Mouse (Mus musculus) MEL (cell line): ENCODE data around the gene Ercc6l2. TPM values are rescaled to one million over a fixed set of nuclear protein-coding genes. Genes with fewer than 3 reads are reported as not detected.

Experiments used
- DNase-seq: peaks from one replicate; pipeline ENCODE4 v3.0.0; 2011; ENCODE audit warnings: low read depth, low spot score
- H3K27ac ChIP-seq: 2 replicates; pipeline ENCODE4 v1.5.1; 2012; ENCODE audit warnings: low read depth, mild to moderate bottlenecking, control low read depth, low read length, moderate library complexity; ENCODE audit not compliant: control insufficient read depth
- H3K27me3 ChIP-seq, 2 experiments: fragments of 150-350 bp in 1 of 2; sonication (generic) in 1 of 2; 2 replicates each; pipeline ENCODE4 v1.6.1; 2012; ENCODE audit warnings: low read length in 2 of 2, mild to moderate bottlenecking in 2 of 2, improper control_type of control experiment in 1 of 2, moderate library complexity in 1 of 2; ENCODE audit not compliant: insufficient read depth in 2 of 2, control insufficient read depth in 1 of 2
- H3K36me3 ChIP-seq, 2 experiments: 2 replicates each; pipeline ENCODE4 v1.6.1; 2012 to 2014; ENCODE audit warnings: low read length in 2 of 2, improper control_type of control experiment in 1 of 2, inconsistent platforms in 1 of 2, mild to moderate bottlenecking in 1 of 2; ENCODE audit not compliant: insufficient read depth in 2 of 2, control insufficient read depth in 1 of 2
- H3K4me1 ChIP-seq, 2 experiments: fragments of 150-350 bp in 1 of 2; sonication (generic) in 1 of 2; 2 replicates each; pipeline ENCODE4 v1.6.1; 2012; ENCODE audit warnings: low read length in 2 of 2, improper control_type of control experiment in 1 of 2, mild to moderate bottlenecking in 1 of 2; ENCODE audit not compliant: insufficient read depth in 2 of 2, control insufficient read depth in 1 of 2
- H3K4me3 ChIP-seq, 2 experiments: fragments of 150-350 bp in 1 of 2; sonication (generic) in 1 of 2; 2 replicates each; pipeline ENCODE4 v1.5.1; 2012; ENCODE audit warnings: low read depth in 2 of 2, low read length in 2 of 2, mild to moderate bottlenecking in 2 of 2, moderate library complexity in 2 of 2, control low read depth in 1 of 2, improper control_type of control experiment in 1 of 2; ENCODE audit not compliant: control insufficient read depth in 1 of 2, insufficient read depth in 1 of 2
- H3K79me2 ChIP-seq: 2 replicates; pipeline ENCODE4 v1.6.1; 2012; ENCODE audit warnings: mild to moderate bottlenecking, low read length, moderate library complexity; ENCODE audit not compliant: control insufficient read depth, poor library complexity, insufficient read depth
- H3K9ac ChIP-seq: 2 replicates; pipeline ENCODE4 v1.6.1; 2012; ENCODE audit warnings: low read depth, mild to moderate bottlenecking, control low read depth, low read length, moderate library complexity; ENCODE audit not compliant: control insufficient read depth, poor library complexity, severe bottlenecking
- H3K9me3 ChIP-seq: fragments of 150-350 bp; sonication (generic); replicated peaks from 2 replicates; pipeline ENCODE4 v1.6.1; 2012; ENCODE audit warnings: mild to moderate bottlenecking, low read length, improper control_type of control experiment, moderate library complexity; ENCODE audit not compliant: insufficient read depth
- BHLHE40 ChIP-seq: IDR thresholded peaks from 2 replicates; pipeline ENCODE4 v1.6.1; 2012; ENCODE audit warnings: low read depth, mild to moderate bottlenecking, inconsistent platforms, low read length, improper control_type of control experiment, borderline replicate concordance
- CHD1 ChIP-seq: IDR thresholded peaks from 2 replicates; pipeline ENCODE4 v1.6.1; 2012; ENCODE audit warnings: low read depth, mild to moderate bottlenecking, inconsistent platforms, low read length, improper control_type of control experiment
- CHD2 ChIP-seq: IDR thresholded peaks from 2 replicates; pipeline ENCODE4 v1.6.1; 2011; ENCODE audit warnings: low read length, improper control_type of control experiment
- CTCF ChIP-seq, 3 experiments: IDR thresholded peaks in 2 of 3; conservative IDR thresholded peaks in 1 of 3; 2 replicates each; pipeline ENCODE4 v1.5.1; 2011 to 2012; ENCODE audit warnings: low read length in 3 of 3, low read depth in 2 of 3, mild to moderate bottlenecking in 2 of 3, improper control_type of control experiment in 1 of 3, inconsistent platforms in 1 of 3, mixed read lengths in 1 of 3, moderate library complexity in 1 of 3; ENCODE audit not compliant: control insufficient read depth in 1 of 3, insufficient read depth in 1 of 3, poor library complexity in 1 of 3, severe bottlenecking in 1 of 3
- ELF1 ChIP-seq: IDR thresholded peaks from 2 replicates; pipeline ENCODE4 v1.6.1; 2014; ENCODE audit warnings: low read depth, mild to moderate bottlenecking, inconsistent platforms, low read length, improper control_type of control experiment, moderate library complexity
- ETS1 ChIP-seq: IDR thresholded peaks from 2 replicates; pipeline ENCODE4 v1.6.1; 2012; ENCODE audit warnings: low read depth, mild to moderate bottlenecking, inconsistent platforms, low read length, improper control_type of control experiment, moderate library complexity
- GABPA ChIP-seq: IDR thresholded peaks from 2 replicates; pipeline ENCODE4 v1.6.1; 2012; ENCODE audit warnings: low read depth, mild to moderate bottlenecking, inconsistent platforms, low read length, improper control_type of control experiment, moderate library complexity
- GATA1 ChIP-seq: IDR thresholded peaks from 2 replicates; pipeline ENCODE4 v1.6.1; 2011; ENCODE audit warnings: low read depth, low read length, improper control_type of control experiment
- HCFC1 ChIP-seq: IDR thresholded peaks from 2 replicates; pipeline ENCODE4 v1.6.1; 2012; ENCODE audit warnings: low read depth, mild to moderate bottlenecking, inconsistent platforms, low read length, improper control_type of control experiment, moderate library complexity
- KAT2A ChIP-seq: conservative IDR thresholded peaks from 2 replicates; pipeline ENCODE4 v1.6.1; 2012; ENCODE audit warnings: low read depth, low read length, improper control_type of control experiment, inconsistent platforms
- MAX ChIP-seq: IDR thresholded peaks from 2 replicates; pipeline ENCODE4 v1.6.1; 2011; ENCODE audit warnings: low read length, improper control_type of control experiment
- MAZ ChIP-seq: IDR thresholded peaks from 2 replicates; pipeline ENCODE4 v1.6.1; 2012; ENCODE audit warnings: low read depth, mild to moderate bottlenecking, inconsistent platforms, low read length, improper control_type of control experiment
- MXI1 ChIP-seq: IDR thresholded peaks from 2 replicates; pipeline ENCODE4 v1.6.1; 2011; ENCODE audit warnings: mild to moderate bottlenecking, low read depth, low read length, improper control_type of control experiment
- MYB ChIP-seq: IDR thresholded peaks from 2 replicates; pipeline ENCODE4 v1.6.1; 2011; ENCODE audit warnings: mild to moderate bottlenecking, low read depth, low read length, improper control_type of control experiment
- NRF1 ChIP-seq: IDR thresholded peaks from 2 replicates; pipeline ENCODE4 v1.6.1; 2014; ENCODE audit warnings: low read depth, mild to moderate bottlenecking, inconsistent platforms, low read length, improper control_type of control experiment, moderate library complexity; ENCODE audit not compliant: poor library complexity, insufficient read depth, severe bottlenecking
- POLR2A ChIP-seq, 2 experiments: IDR thresholded peaks; 2 replicates each; pipeline ENCODE4 v1.6.1; 2011 to 2012; ENCODE audit warnings: low read length in 2 of 2, mild to moderate bottlenecking in 2 of 2, control low read depth in 1 of 2, improper control_type of control experiment in 1 of 2, low read depth in 1 of 2, moderate library complexity in 1 of 2; ENCODE audit not compliant: control insufficient read depth in 1 of 2, insufficient read depth in 1 of 2, poor library complexity in 1 of 2
- POLR2AphosphoS2 ChIP-seq: IDR thresholded peaks from 2 replicates; pipeline ENCODE4 v1.6.1; 2011; ENCODE audit warnings: low read length, improper control_type of control experiment
- POLR2AphosphoS5 ChIP-seq: IDR thresholded peaks from 2 replicates; pipeline ENCODE4 v1.6.1; 2012; ENCODE audit warnings: low read depth, borderline replicate concordance, mild to moderate bottlenecking, inconsistent platforms, low read length, moderate library complexity, mixed read lengths
- RAD21 ChIP-seq: IDR thresholded peaks from 2 replicates; pipeline ENCODE4 v1.6.1; 2011; ENCODE audit warnings: mild to moderate bottlenecking, low read depth, low read length, improper control_type of control experiment
- RCOR1 ChIP-seq: IDR thresholded peaks from 2 replicates; pipeline ENCODE4 v1.6.1; 2012; ENCODE audit warnings: low read depth, mild to moderate bottlenecking, inconsistent platforms, low read length, improper control_type of control experiment
- SIN3A ChIP-seq: IDR thresholded peaks from 2 replicates; pipeline ENCODE4 v1.6.1; 2012; ENCODE audit warnings: low read length, improper control_type of control experiment, inconsistent platforms
- SMC3 ChIP-seq: IDR thresholded peaks from 2 replicates; pipeline ENCODE4 v1.6.1; 2011; ENCODE audit warnings: low read depth, low read length, improper control_type of control experiment
- TCF12 ChIP-seq: IDR thresholded peaks from 2 replicates; pipeline ENCODE4 v1.6.1; 2014; ENCODE audit warnings: low read depth, mild to moderate bottlenecking, inconsistent platforms, low read length, improper control_type of control experiment, moderate library complexity
- UBTF ChIP-seq: IDR thresholded peaks from 2 replicates; pipeline ENCODE4 v1.6.1; 2012; ENCODE audit warnings: low read depth, mild to moderate bottlenecking, inconsistent platforms, low read length, improper control_type of control experiment, moderate library complexity, borderline replicate concordance; ENCODE audit not compliant: insufficient read depth
- USF1 ChIP-seq: IDR thresholded peaks from 2 replicates; pipeline ENCODE4 v1.6.1; 2014; ENCODE audit warnings: low read depth, mild to moderate bottlenecking, inconsistent platforms, low read length, improper control_type of control experiment, moderate library complexity
- USF2 ChIP-seq, 2 experiments: IDR thresholded peaks; 2 replicates each; pipeline ENCODE4 v1.6.1; 2011 to 2012; ENCODE audit warnings: improper control_type of control experiment in 2 of 2, low read length in 2 of 2, borderline replicate concordance in 1 of 2, inconsistent platforms in 1 of 2, low read depth in 1 of 2, mild to moderate bottlenecking in 1 of 2; ENCODE audit not compliant: insufficient read depth in 1 of 2
- ZC3H11A ChIP-seq: IDR thresholded peaks from 2 replicates; pipeline ENCODE4 v1.6.1; 2012; ENCODE audit warnings: low read depth, mild to moderate bottlenecking, inconsistent platforms, low read length, improper control_type of control experiment
- ZKSCAN1 ChIP-seq: IDR thresholded peaks from 2 replicates; pipeline ENCODE4 v1.6.1; 2012; ENCODE audit warnings: low read depth, mild to moderate bottlenecking, inconsistent platforms, low read length, improper control_type of control experiment, moderate library complexity
- polyA plus RNA-seq, 2 experiments: library from polyadenylated mRNA; stranded (reverse) in 1 of 2; unstranded in 1 of 2; fragments of >175 nt in 1 of 2; fragments of >200 nt in 1 of 2; gene quantifications; 2 replicates each; pipeline versions ENCODE4 v1.2.1 to v1.2.4; 2012; ENCODE audit warnings: low replicate concordance in 2 of 2, low read depth in 1 of 2; ENCODE audit not compliant: insufficient read length in 2 of 2, insufficient read depth in 1 of 2, missing spikeins in 1 of 2
- total RNA-seq: library from RNA; depleted of rRNA; stranded (reverse); fragments of 300-350 nt; gene quantifications from 2 replicates; pipeline ENCODE4 v1.2.3, GENCODE M21; 2012

Gene Ercc6l2
- total and polyA plus RNA-seq, 3 experiments: 15.6 to 61.7 (median 19.4) TPM

DNA sequence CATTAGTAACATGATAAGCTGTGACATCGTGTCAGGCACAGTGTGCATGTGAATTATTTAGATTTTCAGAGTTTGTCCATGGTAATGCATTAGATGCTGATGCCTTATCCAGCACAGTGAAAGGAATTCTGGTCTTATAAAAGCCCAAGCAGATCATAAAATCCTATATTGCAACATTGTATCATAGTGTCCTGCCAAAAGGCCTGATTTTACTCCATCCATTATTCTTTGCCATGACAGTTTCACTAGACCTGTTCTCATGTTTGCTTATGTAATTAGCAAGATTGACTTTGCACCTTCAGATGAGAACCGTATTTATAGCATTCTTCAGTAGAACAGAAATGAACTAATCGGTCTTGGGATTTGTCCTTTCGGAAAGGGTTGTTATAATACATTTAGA, 36.1 kb upstream of the Ercc6l2 start:
- Histone ChIP-seq H3K79me2 (no peaks in the 10 kb centered on the region), H3K9ac (no peak overlapping the region), H3K36me3 (no peaks in the 10 kb centered on the region), H3K4me3 (no peak overlapping the region), H3K4me1 (no peaks in the 10 kb centered on the region), H3K27me3 (peaks cover 0 to 4% of the 10 kb centered on the region in 2 experiments), H3K27ac (no peak overlapping the region), H3K9me3 (no peaks in the 10 kb centered on the region)
- TF ChIP-seq KAT2A (no peak), CHD1 (no peak), BHLHE40 (no peak), ELF1 (no peak), NRF1 (no peak), POLR2AphosphoS2 (no peak), USF1 (no peak), SMC3 (no peak), USF2 (IDR thresholded peaks at IDR 0.05; ENCODE audit: borderline replicate concordance in 1 of 2, insufficient read depth in 1 of 2, low read depth in 1 of 2, low read length in 2 of 2) (no peak), MAX (no peak), RAD21 (no peak), CHD2 (no peak), UBTF (no peak), HCFC1 (no peak), SIN3A (no peak)
- no peak for DNase-seq

DNA sequence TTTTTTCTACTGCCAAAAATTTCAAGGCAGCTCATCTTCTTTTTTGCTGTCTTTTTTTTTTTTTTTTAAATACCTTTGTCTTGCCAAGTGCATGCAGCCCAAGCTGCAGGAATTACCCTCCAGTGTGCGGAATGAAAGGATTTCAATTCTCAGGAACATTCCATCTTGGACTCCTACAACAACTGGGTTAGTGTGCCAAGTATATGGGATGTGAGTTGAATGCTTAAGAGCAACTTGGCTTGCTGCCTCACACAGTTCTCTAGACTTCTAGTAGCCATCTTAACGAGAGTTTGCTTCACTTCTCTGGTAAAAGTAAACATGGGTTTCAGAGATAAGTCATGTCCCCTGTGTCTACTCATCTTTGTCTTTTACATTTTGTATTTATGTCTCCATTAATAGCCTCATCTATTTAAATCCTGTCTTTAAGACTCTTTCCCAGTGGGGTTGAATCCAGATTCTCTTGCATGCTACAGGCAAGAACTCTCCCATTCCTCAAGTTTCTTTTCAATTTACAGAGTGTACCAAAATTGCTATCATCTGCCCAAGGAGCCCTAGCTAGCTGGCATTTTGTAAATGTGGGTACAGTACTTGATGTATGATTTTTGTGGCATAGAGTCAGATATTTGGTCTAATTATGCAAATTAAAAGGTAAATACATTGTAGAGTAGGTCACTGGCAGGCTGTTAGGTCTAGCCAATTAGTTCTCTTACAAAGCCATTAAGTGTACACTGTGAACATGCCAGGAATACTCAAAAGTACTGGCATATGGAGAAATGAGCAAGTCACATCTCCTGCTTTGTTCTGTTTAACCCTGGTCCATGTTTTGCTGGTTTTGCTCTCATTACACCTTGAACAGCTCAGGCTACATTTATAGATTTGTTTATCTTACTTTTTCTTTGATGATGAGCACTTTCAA, 35.4 kb upstream of the Ercc6l2 start:
- H3K27ac ChIP-seq: no peak overlapping the region
- no peak overlapping the region for H3K4me3 ChIP-seq
- DNase-seq: no peak
- no peaks in the 10 kb centered on the region for H3K36me3 ChIP-seq
- TF ChIP-seq ZKSCAN1 (no peak), GATA1 (no peak), MYB (no peak), POLR2A (IDR thresholded peaks at IDR 0.05; ENCODE audit: control insufficient read depth in 1 of 2, insufficient read depth in 1 of 2, low read depth in 1 of 2, low read length in 2 of 2, poor library complexity in 1 of 2) (no peak), BHLHE40 (no peak), CTCF (IDR thresholded peaks at IDR 0.05 in 2 of 3, conservative IDR thresholded peaks at IDR 0.05 in 1 of 3; ENCODE audit: control insufficient read depth in 1 of 3, insufficient read depth in 1 of 3, low read depth in 2 of 3, low read length in 3 of 3, poor library complexity in 1 of 3, severe bottlenecking in 1 of 3) (no peak), HCFC1 (no peak), RCOR1 (no peak), POLR2AphosphoS2 (no peak), MAZ (no peak), RAD21 (no peak), CHD2 (no peak), POLR2AphosphoS5 (no peak), GABPA (no peak), MXI1 (no peak), ZC3H11A (no peak), SIN3A (no peak), KAT2A (no peak), TCF12 (no peak), ETS1 (no peak)
- no peaks in the 10 kb centered on the region for H3K9me3 ChIP-seq
- no peaks in the 10 kb centered on the region for H3K4me1 ChIP-seq
- H3K79me2 ChIP-seq: no peaks in the 10 kb centered on the region
- no peak overlapping the region for H3K9ac ChIP-seq
- H3K27me3 ChIP-seq: peaks cover 0 to 4% of the 10 kb centered on the region in 2 experiments
